Mouse (Mus musculus) lung, postnatal 10 days (tissue): ENCODE results near the gene Eif2d.

Experiments
- DNase-seq: peaks from one replicate; pipeline ENCODE4 v3.0.0; 2021

The Eif2d gene

DNA sequence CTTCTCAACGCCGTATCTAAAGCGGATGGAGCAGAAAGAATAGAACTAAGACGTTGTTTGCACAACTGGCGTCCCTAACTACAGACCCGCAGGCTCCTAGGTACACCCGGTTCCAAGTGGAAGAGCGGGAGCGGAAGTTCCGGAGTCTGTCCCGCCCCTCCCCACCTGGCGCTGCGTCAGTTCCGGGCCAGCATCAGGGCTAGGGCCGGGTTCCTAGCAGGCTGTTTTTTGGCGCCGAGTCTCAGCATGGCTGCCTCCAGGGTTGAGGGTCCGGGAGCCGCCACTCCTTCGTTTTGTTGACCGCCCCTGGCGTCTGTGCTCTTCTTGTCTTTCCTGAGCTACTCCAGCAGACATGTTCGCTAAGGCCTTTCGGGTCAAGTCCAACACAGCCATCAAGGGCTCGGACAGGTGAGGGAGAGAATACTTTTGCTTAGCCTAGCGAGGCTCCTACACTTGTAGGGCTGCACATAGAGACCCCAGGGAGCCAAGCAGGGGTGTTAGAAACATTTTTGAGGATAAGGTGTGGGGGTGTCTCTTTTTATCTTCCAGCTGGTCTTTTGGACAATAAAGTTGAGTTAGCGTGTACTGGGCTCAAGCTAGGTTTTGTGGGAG, at the start of gene Eif2d:
TSS of gene Eif2d (plus strand) at position 164 of the 612 bp plus-strand sequence.
- DNase-seq, result peak; percentile 91

DNA sequence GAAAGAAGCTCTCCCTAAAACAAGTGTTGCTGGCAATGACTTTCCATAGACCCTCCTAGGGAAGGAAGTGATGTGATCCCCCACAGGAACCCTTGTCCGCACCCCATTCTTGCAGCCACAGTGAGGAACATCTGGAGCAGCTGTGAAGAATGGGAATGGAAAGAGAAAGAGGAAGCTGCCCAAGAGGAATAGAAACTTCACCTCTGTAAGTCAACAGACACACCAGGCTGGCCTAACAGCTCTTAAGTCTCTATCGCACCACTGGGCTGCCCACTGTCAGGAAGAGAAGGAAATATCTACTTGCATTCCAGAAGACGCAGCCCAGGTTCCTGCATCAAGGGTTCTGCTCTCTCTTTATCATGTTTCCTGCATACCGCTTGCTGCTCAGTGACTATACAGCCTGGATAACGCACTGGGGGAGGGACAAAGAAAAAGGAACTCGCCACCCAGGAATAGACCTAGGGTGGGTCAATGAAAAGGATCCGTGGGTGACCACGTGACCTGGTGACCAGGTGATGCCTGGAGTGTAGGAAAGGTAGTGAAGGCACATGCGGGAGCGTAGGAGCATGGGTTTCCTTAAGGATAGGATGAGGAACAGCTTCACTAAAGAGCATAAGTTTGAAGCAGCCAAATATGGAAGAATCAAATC, 49.1 kb upstream of the Eif2d start:
- DNase-seq, result no peak

DNA sequence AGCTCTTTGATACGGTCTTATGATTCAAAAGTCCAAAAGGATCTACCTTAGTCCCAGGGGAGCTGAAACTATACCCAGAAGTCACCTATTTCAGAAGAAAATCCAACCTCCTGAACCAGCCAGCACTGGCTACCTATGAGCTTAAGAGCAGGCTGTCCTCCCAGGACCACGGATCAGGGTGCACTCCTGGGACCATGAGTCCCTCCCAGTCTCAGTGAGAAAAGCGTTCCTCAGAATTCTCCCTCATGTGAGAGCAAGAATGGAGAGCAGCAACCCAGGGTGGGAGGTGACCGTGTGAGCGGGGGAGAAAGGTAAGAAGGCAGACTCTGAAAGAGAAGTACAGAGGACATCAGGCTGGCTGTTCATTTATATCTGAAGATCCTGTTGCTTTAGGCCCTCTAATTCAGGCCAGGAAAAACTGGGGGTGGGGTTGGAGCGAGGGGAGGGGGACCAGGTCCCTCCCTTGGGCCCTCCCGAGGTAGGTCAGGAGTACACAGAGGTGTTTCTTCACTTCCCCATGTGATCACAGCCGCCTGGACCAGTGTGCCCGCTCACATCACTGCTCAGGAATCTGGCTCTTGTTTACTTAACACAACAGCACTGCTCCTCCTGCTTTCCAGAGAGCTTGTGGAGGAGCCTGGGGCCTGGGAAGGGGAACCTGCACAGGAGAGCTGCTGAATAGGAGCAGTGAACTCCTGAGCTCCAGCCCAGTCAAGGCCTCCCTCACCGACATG, 45.2 kb upstream of the Eif2d start:
- peak; percentile 71 for DNase-seq

DNA sequence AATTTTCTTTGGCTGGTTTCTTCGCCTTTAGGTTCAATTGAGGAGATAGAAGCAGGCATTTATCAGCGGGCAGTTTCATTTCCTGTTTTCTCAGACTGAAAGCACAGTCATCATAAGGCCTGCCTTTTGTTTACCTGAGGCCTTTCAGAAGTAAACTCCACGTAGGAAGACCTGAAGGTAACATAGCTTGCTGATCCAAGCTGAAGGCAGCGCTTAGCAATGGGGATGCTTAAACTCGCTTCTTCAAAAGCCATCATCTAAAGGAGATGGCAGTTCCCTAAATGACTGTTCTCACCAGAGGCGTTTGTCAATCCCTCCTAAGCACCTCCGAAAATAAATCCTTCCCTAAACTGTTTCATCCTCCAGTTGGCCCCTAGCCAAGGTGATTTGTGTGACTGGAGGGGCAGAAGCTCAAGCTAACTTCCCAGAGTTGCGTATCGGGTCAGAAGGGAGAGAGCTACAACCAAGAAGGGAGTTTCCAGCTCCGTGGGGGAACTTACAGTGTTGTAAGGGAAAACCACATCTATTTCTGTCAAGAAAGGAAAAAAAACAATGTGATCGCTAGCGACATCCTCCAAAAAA, 42.4 kb upstream of the Eif2d start:
- DNase-seq, result peak; percentile 60

DNA sequence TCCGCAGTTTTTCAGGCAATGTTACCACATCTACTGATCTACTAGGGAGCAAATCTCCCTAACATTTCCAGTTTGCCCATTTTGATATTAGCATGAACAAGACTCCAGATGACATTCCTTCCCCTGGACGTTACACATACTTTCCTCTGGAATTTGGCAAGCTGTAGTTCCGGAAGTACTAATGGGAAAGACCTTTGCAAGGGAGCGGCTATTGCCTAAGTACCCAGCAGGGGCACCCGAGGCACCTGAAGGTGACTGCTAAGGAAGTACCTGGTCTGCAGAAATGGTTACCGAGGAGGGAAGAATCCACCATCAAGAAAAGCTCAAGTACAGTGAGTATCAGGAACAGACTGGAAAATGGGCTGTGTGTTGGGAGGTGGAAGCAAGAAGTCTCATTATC, 40.4 kb upstream of the Eif2d start:
- DNase-seq, result peak; percentile 86

DNA sequence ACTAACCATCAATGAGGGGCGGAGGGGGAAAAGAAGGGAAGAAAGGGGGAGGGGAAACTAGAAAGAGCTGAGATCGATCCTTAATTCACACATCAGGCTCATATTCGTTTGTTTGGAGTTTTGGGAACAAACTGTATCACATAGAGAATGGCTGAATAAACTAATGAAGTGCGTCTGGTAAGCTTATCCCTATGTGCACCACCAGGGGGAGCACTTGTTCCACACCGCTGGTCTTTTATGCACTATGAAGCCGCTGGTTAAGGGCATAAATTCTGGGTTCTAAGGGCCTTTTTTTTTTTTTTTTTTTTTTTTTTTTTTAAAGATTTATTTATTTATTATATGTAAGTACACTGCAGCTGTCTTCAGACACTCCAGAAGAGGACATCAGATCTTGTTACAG, 37.0 kb upstream of the Eif2d start:
- DNase-seq, result peak; percentile 82

DNA sequence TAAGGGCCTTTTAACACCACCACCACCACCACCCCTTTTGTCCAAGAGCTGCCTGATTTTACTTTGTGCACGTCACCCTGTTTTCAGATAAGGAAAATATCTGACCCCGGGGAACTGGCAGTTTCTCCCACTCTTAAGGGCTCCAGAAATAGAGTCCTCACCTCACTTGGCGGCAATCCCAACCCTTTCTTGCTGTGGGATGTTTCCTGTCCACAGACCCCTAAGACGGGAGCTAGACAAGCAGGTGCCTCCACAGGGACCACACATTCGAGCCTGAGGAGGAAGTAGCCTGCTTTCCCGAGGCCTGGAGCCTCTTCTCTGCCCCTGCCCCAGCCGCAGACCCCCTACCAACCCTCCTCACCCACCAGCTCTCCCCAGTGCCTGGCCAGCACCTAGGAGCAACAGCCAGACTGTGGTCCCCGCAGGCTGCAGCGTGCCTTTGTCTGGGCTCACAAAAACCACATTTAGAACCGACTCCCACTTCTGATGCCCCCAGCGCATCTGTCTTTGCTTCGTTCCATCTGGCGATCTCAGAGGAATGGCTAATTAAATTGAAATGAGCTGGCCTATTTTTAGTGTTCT, 36.5 kb upstream of the Eif2d start:
- no peak for DNase-seq

DNA sequence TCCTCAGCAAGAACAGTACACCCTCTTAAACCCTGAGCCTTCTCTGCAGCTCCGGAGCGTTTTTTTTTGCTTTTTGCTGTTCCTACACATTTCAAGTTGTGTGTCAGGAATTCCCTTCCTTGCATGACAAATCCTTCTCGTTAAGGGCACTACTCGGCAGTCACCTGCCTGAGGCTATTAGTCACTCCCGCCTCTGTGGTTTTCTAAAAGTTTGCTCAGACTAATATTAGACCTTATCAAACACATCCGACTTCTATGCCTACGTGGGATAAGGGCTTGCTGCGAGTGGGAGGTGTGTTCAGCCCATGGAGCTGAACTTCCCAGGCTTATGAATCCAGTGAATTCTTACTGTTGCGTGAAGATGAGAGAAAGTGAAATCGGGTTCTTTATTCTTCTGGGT, 34.5 kb upstream of the Eif2d start:
- DNase-seq, result no peak

DNA sequence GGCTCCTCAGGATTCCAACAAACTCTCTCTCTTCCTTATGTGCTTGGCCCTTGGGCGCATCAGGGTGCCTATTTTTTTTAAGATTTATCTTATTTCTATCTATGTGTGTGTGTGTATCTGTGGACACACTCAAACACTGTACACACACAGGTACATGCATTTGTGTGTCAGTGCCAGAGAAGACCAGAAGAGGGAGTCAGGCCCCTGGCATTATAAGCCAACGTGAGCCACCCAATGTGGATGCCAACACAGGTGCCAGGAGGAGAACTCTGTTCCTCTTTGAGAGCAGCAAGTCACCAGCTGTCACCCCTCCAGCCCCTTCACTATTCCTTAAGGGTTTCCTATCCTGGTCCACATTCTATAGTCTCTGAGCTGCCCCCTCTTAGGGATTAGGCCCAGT, 34.0 kb upstream of the Eif2d start:
- DNase-seq, result peak; percentile 45

DNA sequence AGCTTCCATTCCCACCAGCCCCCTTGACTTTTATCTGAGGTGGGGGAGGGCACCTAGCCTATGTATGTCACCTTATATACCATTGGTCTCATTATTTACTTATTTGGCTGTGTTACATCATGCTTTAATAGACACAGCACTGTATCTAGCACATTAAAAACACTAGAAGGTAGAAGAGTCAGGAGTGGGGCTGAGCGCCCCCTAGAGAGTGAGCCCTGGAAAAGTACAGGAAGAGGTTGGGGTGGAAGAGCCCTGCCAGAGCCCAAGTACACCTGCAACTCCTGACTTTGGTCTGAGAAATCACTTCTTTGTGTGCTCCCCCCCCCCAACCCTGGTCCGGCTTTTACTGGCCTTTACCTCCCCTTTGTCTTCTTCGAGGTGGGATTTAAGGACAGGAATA, 31.0 kb upstream of the Eif2d start:
- no peak for DNase-seq

DNA sequence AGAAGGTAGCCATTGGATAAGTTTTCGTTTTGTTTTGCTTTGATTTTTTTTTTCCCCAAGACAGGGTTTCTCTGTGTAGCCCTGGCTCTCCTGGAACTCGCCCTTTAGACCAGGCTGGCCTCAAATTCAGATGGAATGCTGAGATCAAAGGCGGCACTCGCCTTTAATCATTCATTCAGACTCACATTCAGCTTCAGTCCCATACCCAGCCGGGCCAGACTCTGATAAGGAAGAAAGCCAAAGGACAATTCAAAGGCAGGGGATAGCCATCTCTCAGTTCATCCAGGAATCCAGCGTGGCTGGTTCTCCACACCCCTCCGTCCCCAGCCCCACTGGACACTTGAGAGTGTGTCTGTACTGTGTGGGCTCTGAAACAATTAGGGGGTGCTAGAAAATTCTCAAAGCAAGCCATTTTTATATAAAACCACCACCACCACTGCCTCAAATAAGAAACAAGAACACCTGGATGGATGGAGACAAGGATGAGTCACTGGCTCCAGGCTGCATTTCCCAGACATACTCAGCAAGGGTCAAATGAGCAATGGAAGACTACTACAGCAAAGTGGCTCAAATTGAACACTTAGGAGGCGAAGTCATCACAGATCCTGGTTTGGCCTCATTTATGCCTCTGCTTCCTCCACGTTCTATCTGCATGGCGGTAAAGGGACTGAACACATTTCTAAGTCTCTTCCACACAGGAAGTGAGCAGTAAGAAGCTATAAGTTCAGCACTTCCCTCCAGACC, 29.3 kb upstream of the Eif2d start:
- DNase-seq, result no peak

DNA sequence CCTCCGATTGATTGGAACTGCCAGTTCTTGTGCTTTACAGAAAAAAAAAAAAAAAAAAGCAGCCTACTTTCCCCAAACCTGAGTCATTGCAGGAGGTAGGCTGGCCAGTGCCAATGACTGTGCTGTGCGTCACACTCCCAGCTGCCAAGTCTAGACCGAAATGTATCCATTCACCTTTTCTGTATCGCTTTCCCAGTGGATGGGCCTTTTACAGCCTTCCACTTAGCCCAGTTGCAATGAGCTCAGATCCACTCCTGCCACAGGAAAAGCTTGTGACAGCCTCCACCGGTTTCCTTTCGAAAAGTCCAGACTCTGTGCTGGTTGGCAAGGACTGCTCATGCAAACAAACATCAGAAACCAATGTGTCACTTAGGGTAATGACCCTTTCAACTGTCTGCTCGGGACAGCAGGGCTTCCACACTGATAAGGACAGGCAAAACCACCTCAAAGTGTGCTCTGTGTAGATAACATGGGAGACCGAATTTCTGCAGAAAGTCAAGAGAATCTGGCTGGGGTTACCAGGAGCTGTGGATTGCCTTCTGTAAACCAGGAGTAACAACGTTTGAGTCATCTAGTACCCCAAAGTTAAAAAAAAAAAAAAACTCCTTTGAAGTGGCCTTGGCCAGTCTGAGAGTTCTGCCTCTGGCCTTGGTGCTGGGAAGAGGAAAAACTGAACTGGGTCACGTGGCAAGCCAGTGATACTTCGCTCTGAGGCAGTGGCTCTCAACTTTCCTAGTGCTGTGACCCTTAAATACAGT, 26.8 kb upstream of the Eif2d start:
- DNase-seq, result no peak

DNA sequence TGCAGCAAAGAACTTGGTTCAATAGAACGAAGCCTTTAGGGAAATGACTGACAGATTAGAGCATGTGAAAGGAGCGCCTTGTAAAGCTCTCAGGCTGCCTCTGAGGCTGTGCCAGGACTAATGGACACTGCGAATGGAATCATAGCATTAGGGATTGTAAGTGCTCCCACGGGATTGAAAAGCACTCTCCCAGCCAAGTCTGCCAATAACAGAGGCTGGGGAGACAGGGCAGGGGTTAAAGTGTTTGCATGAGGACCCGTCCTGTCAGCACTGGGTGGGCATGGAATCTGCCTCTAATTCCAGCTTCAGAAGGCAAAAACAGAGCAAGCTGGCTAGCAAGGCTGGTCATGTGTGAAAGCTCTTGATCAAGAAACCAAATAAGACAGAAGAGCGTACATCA, 18.8 kb upstream of the Eif2d start:
- DNase-seq, result no peak

DNA sequence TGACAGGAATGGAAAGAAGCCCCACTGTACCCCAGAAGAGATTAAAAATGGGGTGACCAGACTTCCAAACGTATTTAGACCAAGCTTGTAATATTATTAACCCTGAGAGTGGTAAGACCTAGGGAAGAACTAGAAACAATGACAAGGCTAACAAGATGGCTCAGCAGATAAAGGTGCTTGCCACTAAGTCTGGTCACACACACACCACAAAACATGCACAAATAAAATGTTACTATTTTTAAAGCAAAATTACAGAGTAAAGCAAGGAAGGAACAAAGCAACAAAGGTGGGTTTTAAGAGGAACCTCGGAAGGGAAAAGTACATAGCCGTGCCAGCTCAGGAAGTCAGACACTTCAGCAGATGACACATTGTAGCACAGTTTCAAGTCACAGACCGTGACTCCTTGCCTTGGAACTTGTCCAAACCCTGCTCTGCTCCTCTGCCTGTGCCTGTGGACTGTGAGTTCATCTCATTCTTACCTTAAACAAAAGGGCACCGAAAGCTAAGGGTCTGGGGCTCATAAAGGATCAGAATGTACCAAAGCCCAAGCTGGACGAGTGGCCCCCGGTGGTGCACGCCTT, 17.9 kb upstream of the Eif2d start:
- DNase-seq, result peak; percentile 31

DNA sequence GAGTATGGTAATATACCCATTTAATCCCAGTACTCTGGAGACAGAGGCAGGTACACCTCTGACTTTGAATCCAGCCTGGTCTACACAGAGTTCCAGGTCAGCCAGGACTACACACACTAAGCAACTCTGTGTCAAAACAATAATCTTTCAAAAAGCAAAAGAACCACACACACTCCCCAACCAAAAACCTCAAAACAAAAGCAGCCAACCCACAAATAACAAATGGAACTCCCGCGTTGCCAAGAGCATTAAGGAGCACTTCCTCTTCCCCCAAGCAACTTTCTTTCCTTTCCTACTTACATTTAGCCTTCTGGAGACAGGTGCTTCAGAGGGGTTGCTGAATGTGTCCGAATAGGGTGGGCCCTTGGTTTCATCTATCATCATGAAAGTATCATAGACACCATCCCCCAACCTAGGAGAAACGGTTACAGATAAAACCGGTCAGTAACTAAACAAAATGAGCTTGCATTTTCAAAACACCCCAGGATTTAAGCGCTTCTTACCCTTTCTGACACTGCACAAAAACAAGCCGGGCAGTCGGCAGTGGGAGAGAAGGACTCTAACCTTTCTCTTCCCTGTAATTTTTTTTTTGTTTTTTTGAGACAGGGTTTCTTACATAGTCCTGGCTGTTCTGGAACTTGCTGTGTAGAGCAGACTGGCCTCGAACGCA, 16.9 kb upstream of the Eif2d start:
- DNase-seq, result no peak

DNA sequence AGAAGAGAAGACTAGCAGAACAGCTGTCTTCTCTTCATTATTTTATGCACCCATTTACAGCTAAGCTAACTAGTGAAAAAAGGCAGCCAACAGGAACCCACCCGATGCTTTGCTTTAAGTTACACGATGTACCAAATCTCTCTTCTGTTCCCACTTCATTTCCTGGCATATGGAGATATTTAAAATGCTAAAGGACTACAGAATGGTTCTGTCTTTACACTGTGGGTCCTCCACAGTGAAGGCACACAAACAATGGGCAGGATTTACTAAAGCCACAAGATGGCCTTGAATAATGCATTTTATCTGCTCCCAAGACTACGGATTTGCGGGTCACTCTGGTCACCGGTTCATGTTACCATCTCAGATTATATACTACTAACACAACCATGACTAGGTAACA, 15.9 kb upstream of the Eif2d start:
- DNase-seq, result no peak

DNA sequence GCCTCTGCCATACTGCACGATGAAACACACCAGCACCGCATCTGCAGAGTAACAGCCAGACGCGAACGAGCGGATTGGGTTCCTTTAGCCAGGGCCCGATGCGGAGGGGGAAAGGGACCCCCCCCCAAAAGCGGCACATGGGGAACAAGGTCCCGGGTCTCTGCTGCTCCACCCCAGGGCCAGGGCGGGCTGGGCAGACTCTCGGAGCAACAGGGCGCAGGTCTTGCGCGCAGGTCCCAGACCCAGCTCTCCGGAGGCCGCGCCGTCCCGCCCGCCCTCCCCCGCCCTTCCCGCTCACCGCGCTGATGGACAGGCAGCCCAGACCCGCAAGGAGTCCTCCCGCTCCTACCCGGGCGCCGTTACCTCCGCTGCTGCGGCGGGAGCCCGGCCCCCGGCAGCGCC, 15.3 kb upstream of the Eif2d start:
- DNase-seq, result no peak

DNA sequence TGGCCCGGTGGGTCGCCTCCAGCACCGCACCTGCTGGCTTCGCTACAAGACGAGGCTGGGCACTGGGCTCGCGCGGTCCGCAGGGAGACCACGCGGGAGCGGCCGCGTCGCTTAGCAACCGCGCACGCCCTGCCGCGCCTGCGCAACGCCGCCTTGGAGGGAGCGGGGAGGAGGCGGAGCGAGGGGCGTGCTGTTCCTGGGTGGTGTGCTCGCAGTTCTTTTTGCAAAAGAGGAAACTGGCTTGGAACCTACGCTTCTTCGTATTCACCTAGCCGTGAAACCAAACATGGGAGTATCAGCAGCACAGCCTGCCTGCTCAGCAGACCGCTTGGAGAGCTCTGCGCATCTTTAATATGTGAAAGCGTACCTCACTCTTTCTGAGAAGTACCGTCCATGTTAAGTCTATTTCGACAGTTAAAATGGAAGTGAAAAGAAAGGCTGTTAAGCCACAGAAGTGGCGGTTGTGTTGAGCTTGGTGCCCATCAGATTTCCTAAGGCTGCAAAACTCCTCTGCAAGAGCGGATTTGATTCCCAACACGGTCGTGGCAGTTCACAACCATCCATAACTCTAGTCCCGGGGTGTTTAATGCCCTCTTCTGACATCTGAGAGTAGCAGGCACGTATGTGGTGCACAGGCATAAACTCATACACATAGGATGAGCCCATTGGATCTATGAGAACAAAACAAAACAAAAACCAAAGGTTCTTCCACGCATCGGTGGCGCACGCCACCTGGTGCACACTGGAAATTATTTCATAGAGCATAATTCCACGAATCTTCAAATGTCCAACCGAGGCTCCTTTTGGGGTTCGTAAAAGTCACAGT, 14.6 kb upstream of the Eif2d start, which contains the start of gene Dyrk3:
TSS of gene Dyrk3 (minus strand) at position 150 of the 826 bp plus-strand sequence.
- peak; percentile 92 for DNase-seq

DNA sequence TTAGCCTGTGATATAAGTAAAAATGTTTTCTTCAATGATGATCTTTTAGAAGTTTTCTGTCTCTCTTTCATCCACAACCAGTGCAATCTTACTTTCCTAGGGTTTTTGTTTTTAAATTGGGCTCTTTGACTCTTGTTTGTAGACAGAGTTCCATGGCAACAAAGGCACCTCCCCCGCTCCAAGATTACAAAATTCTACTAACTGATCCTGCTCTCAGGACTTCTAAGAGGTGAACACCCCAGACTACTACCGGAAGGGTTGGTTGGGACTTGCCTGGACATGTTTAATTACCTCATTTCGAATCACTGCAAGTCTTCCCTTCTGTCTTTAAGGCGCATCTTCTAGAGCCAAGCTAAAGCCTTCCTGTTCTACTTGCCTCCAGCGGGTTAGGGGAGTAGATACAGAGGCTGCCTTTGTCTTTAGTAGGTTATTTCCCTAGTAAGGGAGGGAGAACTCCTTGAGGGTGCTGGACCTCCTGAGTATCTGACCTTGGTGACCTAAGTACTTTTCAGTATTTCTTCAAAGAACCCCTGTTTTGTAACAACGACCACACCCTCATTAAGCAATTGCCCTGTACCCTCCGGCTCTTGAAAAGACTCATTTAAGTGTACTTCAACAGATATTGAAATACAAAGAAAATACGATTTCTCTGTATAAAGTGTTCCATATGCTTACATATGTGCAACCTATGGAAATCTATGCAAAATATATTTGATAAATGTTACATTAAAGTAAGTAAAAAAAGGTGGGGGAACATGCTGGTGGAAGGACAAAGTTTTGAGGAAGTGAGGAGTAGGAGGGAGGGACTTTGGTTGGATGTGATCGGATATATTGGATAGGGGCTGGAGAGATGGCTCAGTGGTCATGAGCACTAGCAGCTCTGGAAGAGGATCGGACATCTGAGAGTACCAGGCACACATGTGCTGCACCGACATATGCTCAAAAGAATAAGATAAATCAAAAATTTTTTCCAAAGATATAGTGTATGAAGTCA, 13.6 kb upstream of the Eif2d start:
- DNase-seq, result peak; percentile 47
